Mouse (Mus musculus) frontal cortex, postnatal 25 days (tissue): ENCODE measurements around the gene Tax1bp1.
A peak's percentile ranks its signal among the peaks of the same experiment; 100 is the strongest.

Source experiments
- DNase-seq, 2 experiments: peaks; one replicate each; pipeline ENCODE4 v3.0.0; 2022; ENCODE audit warnings: low spot score in 2 of 2

Gene Tax1bp1

DNA sequence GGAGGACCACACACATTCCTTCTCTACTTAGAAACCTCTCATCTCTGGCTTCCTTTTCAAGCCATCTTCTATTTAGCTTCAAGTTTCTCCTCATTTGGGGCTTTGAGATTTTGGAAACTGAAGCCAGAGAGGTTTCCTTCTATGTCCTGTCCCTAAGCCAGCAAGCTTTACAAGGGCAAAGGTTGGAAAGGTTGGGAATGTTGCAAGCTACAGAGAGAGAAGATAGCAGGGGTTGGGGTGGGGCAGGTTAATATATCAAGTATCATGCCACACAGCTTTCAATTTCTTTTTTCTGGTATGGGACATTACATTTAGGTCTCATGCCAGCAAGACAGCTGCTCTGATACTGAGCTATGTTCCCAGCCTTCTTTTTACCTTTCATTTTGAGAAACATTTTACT, 8.2 kb upstream of the Tax1bp1 start:
- no peak for DNase-seq

DNA sequence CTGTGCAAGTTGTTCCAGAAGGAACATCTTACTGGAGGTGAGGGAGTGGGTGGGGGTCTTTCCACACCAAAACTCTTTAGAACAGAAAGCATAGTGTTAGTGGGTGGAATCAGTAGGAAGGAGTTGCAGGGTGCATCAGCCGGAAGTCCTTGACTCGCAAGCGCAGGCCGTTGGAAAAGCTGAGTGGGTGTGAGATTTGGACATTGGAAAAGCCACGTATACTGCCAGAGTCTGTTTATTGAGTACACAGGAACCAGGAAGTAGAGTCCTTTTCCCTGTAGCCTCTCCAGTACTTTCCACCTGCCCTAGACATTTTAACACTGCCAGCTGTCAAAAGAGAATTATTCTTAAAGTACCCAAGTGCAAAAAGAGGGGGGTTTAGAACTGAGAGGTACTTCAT, 5.7 kb upstream of the Tax1bp1 start:
- DNase-seq, result no peak

DNA sequence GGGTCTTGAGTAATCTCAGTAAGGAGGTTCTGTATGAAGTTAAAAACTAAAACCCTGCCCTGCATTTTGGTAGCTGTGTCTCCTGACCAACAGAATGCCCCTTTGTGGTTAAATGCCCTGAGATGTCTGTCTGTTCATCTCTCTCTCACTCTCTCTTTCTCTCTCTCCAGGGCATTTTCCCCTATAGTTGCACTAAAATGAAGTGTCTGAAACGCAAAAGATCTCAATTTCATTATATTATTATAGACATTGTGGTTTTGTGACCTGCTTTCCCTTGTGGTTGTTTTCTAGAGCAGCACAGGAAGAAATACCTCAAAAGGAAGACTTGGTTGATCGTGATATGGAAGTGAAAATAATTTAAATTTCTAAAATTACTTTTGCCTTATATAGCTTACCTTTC, 966 bp upstream of the Tax1bp1 start:
- no peak for DNase-seq

DNA sequence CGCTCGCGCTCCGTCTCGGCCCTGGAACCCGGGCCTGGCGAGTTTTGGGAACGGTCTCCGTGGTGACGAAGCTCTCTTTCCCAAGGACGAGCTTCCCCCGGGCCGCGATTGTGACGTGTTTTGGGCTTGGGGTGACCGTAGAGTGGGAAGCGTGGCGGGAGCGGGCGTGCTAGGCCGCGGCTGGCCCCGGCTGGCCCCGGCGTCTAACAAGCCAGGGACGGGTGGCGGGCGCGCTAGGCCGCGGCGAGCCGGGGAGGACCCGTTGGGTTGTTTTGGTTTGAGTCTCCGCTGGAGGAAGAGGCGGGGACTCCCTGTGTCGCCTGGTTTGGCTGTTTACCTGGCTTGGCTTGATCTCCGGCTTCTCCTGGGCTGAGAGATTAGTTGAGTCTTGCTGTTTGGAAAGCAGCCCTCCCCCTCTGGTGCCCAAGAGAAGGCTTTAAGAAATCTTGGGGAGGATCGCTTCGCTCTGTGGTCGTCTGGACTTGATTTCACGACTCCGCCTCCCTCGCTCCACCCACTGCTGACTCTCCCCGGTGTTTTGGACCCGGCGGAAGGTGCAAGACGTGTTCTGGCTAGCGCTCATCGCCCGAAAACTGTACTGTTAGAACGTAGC, 474 bp downstream of the Tax1bp1 start:
- peak; percentile 37 to 58 for DNase-seq

DNA sequence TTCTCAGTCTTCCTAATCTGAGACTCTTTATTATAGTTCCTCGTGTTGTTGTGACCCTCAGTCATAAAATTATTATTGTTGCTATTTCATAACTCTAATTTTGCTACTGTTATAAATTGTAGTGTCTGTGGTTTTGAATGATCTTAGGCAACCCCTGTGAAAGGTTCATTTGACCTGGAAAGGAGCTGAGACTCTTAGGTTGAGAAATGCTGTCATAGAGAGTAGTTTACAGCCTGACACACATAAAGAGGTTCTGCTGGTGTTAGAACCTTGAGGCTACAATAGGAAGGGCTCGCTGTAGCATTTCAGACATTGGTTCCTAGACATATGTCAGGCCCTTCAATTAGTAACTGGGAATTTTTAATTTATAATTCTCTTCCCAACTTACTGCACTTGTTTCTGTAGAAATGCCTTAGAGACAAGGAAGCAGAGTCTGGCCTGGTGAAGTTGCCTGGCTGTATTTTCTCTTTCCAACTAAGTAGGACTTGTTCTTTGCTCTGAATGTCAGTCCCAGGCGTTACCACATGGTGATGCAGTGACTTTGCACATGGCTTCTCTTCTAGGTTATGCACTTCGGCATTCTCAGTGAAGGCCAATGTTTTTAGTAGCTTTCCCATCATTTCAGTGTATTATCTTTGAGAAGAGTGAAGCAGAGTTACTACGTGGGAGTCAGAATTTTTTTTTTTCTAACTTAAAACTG, 4.1 kb downstream of the Tax1bp1 start:
- no peak for DNase-seq

DNA sequence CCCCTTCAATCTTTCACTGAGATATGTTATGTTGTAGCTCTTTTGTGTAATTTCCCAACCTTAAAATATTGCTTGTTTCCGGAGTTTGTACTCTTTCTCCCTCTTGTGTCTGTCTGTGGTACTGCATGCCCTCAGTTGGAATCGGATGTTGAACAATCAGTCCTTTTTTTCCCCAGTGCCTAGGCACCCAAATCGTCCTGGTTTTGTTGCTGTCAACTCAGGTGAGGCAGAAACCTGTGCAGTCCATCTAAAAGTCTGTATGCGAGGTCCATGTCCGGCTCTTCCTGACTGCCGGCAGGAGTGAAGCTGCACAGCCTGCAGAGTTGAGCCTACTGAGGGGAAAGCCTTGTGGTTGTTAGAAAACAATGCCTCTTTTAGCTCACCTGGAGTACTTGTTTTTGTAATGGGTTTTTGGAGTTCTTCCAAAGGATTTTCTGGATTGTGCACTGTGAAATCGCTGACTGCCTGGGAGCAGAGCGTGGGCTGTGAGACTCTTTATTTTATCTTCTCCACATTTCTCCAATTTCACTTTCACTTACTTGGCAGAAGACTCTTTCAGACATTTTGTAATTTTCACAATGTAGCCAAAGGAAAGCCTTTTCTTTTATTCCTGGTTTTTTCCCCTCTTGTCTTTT, 11.4 kb downstream of the Tax1bp1 start:
- peak; percentile 36 to 56 for DNase-seq

DNA sequence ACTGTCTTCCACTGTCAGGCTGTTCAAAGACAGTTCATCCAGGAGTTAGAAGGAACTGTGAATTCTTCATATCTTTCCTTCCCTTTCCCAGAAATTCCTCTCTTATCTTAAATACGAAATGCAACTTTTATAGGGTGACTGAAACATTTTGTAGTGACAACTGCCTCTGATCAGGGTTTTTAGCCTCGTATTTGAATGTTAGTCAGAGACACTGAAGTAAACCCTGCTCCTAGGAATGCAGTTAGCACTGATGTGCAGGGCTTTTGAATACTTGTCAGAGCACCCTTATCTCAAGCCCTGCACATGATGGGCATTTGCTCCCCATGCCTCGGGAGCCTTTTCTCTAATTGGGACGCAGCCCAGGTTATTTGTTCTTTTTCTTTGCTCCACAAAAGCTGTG, 16.8 kb downstream of the Tax1bp1 start:
- DNase-seq, result no peak

DNA sequence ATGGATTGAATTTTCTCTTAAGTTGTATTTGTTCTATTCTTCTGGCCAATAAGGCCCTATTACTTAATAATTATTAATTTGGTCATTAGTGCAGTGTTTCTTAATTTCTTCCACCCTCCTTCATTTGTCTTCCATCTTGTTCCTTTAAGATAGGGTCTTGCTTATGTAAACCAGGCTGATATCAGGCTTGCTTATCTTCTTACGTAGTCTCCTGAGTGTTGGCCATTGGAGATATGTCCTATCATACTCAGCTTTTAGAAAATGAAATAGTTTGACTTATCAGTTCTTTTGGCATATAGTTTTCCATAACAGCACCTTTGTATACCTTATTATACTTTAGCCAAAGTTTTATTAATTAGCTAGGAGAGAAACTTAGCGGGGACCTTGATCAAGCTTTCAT, 21.1 kb downstream of the Tax1bp1 start:
- no peak for DNase-seq

DNA sequence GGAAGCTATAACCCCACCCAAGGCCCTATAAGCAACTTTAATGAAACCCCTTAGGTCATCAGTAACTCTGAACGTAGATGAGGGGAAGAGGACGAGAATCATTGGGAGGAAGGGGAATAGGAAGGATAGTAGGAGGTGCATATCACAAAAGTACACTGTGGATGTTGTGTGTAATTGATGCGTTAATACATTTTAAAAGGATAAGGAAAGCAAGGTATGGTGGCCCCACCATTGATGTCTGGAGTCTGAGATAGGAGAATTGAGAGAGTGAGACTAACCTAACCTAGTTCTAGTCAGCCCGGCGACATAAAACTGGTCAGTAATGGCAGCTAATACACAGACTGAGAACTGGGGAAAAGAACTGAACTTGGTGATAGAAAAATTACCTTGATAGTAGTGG, 39.3 kb downstream of the Tax1bp1 start:
- no peak for DNase-seq

DNA sequence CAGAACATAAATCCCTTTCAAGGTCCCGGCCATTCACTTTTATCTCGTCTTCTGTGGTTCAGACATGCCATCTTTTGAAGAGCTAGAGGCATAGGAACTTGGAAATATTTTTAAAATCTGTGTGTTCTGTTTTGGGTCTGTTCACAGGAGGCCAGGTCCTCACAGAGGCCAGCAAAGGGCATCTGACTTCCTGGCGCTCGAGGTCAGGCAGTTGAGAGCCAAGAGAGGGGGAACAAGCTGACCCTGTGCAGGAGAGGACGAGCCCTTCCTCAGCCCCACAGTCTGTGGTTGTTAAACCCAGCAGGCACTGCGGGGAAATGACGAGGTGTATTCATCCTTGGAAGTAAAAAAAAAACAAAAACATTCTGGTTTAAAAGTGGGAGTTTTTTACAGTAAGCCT, 51.7 kb downstream of the Tax1bp1 start:
- DNase-seq, result no peak

DNA sequence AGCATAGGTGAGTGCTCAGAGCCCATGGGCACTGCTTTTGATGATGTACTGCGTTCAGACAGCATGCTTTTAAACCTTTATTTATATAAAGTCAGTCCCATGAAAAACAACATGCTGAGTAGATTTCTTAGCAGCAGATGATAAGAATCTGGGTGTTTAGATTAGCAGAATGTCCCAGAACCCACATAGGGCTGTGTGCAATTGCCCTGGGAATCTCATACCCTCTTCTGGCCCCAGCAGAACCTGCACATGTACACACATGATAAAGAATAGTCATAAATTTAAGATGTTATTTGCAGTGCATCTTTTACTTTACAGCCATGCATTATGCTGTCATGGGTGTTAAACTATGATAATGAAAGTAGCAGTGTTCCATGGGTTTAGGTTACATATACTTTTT, 57.3 kb downstream of the Tax1bp1 start:
- no peak for DNase-seq

DNA sequence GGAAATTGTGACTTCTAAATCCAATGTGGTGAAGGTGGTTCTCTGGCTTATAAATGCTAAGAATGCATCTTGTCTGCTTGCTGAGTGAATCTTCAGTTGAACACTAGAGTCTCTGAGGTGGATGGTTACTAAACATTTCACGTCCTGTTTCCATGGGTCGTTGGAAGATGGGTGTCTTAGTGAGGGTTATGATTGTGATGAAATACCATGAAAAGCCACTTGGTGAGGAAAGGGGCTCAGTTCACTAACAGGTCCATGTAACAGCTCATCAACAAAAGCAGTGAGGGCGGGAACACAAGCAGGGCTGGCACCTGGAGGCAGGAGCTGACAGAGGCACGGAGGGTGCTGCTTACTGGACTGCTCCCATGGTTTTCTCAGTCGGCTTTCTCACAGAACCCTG, 59.6 kb downstream of the Tax1bp1 start:
- no peak for DNase-seq

DNA sequence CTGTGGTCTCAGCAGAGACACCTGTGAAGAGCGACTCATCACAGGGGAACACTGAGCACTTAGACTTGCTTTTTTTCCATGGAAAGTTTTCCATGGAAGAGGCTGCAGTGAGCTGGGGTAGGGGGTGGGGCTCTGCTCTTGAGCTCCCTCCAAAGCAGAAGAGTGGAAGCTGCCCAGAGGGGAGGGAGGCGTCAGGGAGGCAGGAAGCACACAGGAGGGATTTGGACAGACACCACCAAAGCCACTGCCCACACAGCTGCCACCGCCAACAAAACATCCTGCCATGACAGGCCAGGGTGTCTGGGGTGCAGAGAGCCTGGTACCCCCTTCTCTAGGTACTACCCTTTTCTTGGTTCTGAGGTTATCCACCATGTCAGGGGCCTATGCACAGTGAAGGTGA, 61.8 kb downstream of the Tax1bp1 start:
- DNase-seq, result no peak

DNA sequence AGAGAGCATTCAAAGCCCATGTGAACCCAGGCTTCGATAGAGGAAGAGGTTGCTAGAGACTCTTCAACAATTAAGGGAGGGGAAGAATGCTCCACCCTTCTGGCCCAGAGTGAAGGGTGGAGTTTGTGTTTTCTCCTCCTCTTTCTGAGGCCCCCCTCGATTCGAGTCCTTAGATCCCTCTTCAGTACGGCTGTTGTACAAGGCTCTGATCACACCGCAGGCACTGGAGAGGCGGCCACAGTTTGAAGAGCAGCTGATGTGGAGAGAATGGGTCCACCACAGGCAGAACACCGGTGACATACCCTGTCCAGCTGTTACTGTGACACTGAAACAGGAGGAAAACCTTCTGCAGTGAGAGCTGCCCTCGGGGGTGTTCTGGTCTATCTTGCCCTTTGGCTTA, 62.4 kb downstream of the Tax1bp1 start:
- DNase-seq, result no peak

DNA sequence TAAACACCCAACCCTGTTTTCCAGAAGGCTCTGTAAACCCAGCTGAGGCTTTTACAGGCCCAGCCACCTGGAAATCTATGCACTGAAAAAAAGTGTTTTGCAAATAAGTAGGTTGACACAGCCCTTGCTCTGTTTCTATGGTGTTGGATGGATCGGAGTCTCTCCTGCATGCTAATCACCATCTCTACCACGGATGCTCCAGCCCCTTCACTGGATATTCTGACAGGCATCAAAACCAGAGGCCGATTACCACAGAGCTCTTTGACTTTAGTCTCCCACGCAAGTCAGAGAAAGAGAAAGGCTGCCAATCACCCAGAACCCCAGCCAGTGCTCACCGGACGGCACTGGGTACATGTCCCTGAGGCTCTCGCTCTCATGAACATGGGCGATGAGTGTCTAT, 63.5 kb downstream of the Tax1bp1 start:
- DNase-seq, result no peak

DNA sequence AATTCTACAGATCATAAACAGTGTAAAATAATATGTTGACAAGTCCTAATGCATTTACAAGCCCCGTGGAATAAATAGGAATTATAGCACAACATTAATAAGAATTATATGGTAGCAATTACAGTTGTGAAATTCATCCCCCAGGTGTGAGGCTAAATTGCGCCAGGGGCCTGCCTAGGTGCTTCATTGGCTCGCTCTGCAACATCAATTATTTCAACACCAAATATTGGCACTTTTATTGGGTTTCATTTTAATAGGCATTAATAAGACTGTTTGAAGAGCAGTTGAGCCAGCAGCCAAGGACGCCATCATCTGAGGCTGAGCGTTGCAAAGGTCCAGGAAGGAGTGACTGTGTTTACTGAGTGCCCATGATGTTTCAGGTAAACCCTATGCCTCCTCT, 65.0 kb downstream of the Tax1bp1 start:
- no peak for DNase-seq

DNA sequence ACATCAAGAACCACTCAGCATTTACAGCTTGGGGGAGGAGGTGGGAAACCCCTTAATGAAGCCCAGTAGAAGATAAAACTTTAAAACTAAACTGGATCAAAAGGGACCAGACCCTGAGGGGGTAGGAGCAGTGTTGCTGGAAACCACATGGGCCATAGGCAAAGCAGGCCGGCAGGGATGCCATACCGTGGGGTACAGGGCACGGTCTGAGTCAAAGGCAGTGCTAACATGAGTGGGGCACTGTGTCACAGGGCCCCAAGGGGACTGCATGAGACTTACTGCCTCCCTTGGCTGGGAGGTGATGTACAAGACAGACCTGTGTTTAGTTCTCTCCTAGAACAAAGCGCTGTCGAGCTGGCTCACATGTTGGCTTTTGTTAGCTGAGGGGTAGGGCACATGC, 66.0 kb downstream of the Tax1bp1 start:
- no peak for DNase-seq

DNA sequence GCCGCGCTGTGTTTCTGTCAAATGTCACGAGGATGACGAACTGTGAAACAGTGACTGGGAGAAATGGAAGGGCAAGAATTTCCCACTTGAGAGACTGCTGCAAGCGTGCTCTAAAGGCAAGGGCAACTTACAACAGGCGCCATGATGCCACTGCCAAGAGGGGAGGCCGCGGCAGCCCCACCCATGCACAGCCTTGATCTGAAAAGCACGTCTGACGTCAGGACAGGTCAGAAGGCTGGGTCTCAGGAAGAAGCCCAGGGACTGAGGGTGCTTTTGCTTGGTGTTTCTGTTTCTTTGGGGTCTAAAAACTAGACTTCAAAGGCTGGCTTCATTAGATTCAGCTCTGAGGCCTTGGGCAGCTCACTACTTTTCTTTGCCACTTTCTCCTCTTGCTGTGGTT, 76.8 kb downstream of the Tax1bp1 start:
- no peak for DNase-seq

DNA sequence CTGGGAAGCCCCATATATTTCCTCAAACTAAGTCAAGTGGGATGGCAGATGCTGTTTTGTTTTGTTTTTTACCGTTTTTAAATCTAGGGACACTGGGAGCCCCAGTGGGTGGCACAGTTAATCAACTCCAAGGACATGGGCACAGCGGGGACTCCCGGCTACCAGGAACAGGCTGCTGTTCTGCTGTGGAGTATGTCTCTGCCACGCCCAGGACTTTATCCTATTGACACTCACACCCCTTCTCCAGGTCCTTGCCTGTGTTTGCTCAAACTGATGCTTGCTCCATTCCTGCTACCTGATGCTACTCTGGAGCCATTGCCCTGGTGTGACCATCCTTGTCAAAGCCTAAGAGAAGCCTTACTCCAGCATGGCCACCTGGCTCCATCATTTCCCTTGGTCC, 77.3 kb downstream of the Tax1bp1 start:
- no peak for DNase-seq

DNA sequence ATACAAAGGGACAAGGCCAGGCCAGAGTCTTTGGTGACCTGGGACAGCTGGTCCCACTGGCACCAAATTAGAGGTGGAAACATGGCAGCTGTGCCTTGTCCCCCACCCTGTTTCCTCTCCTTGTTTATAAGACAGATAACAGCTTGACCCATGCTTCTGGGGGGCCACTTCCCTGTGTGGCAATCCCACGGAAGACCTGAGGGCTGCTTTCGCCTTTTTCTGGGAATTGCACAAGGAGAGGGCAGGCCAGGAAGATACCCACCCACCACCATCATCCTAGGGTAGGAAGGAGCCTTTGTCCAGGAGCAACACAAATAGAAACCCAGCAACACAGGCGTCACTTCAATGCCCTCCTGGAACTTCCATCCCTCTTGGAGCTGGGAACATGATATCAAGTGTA, 78.9 kb downstream of the Tax1bp1 start:
- DNase-seq, result no peak

DNA sequence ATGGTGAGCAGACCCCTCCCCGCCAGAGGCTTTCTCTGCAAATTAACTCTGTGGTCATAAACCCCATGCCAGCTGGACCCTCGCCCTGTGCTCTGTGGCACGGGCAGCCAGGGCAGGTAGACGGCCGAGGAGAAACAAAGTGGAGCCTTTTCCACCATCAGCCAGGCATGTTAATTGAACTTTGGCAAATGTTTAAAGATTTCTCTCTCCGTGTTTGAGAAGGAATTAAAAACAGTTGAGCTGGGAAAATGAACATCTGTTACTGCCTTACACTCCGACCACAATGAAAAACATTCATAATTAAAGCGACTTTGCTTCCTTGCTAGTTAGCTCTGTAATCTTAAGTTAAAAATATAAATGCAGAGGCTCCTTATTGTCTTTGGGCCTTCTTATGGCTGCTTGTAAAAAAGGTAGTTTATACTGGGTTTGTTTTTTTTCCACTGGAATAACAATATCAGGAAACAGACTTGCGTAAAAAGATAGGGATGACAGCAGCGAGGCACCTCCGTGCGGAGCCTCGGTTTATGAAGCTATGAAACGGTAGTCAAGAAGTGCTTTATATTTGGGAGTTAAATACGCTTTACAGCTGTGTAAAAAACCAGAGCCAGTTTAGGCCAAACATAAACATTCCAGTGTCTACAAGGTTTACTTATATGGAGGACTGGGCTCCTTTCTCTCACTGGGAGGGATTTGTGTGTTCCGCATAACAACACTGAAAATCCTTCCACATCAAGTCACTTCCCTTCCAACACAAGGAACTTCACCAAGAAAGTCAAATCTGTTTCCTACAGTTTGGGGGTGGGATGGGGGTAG, 81.7 kb downstream of the Tax1bp1 start:
- no peak for DNase-seq

DNA sequence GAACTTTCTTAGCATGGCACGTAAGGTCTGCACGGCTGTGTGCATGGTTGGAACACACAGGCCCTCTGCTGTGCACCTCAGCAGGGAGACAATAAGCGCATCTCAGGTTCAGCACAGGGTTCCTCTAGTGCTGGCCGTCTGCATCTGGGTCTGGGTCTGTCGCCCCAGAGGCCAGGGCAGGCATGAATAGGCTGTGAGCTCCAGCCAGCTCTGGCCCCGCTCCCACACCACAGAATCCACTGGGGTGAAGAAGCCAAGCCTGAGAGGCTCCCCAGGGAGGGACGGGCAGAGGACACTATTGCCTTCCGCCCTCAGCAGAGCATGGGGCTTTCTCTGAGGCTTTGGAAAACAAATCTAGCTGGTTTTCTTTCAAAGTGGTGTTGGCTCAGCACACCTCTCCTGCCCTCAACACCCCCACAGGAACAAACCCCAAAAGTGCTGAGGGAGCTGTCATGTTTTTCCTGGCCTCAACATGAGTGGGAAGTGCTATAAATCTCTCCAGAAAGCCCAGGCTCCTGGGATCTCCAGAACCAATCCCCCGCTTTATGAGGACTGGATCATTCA, 82.6 kb downstream of the Tax1bp1 start:
- no peak for DNase-seq
